Mouse (Mus musculus): ENCODE data around the gene Osm.

The Osm gene

DNA sequence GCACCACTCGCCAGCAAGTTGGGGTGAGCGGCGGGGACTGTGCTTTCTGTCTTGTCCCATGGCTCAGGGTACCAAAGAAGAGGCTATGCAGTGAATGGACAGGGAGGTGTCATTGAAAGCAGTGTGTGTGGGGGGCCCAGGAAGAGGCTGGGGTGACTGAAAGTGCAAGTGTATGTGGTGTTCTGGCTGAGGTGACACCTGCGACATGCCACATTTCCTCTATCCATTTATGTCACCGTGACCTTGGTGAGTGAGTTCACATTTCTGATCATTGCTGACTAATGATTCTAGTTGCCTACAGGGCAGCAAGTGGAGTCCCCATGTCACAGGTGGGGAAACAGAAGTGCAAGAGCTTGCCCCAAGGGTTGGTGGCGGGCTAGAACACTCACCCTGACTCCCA, 32.3 kb downstream of the Osm start:
- DNase-seq (ENCODE audit: low spot score in 2 of 2) = no peak

DNA sequence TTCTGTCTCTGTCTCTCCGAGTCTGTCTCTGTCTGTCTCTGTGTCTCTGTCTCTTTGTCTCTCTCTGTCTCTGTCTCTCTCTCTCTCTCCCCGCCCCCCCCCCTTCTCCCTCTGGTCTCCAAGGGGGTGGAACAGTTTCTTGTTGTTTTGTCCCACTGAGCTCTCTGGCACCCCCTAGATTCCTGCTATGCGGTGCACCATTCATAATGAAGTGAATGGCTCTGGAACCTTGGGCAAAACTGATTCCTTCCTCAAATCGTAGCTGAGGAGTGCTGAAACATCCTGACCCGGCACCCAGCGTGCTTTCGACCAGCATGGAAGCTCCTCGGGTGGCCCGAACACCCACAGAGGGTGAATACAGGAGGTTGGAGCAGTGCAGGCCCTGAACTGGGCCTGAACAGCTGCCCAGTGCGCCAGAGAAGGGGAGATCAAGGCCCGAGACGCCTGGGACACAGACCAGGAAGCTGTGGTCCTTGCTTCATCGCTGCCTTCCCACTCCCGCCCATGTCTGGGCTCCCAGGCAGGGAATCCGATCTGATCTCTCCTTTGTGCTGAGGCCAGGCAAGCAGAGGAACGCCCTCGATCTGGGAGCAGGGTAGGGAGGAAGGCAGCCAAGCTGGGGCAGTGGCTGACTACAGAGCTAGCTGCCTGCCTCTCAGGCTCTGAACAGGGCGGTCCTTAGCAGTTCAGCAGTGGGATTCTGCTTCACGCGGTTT, 34.7 kb downstream of the Osm start:
- DNase-seq (ENCODE audit: low spot score in 2 of 2) = peak; percentile 61 to 65

DNA sequence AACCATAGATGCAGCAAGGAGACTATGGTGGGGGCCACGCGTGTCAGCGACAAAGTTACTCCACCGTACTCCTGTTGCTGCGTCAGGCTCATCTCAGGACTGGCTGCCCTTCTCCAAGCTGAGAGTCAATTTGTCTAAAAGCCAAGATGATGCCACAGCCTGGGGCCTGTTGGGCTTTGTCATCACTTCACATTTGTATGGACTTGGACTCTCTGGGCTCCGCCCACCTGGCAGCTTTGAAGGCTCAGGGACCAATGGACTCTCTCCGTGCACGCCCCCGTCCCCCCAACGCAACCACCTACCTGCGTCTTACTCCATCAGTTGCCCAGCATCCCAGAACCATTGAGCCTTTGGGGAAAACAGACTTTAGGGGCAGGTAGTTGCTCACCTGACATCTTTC, 35.3 kb downstream of the Osm start:
- DNase-seq (ENCODE audit: low spot score in 2 of 2) = no peak

DNA sequence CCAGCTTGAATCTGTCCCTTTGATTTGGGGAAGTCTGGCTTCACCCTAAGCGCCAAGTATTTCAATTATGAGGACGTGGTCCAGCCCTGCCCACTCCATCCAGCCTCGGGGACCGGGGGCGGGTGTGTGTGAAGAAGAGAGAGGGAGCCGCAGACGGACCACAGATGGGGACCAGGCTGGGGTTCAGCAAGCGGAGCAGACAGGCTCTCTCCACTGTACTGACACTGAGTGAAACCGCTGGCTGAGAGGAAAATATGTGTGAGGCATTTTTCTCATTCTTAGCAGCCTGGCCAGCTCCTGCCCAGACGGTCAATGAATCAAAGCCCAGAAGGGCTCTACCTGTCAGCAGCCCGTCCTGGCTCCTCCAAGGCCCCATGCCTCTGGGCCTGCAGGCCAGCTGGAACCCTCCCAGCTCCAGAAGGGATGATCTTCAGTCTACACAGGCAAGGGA, 40.2 kb downstream of the Osm start:
- peak; percentile 38 to 50 for DNase-seq (ENCODE audit: low spot score in 2 of 2)

DNA sequence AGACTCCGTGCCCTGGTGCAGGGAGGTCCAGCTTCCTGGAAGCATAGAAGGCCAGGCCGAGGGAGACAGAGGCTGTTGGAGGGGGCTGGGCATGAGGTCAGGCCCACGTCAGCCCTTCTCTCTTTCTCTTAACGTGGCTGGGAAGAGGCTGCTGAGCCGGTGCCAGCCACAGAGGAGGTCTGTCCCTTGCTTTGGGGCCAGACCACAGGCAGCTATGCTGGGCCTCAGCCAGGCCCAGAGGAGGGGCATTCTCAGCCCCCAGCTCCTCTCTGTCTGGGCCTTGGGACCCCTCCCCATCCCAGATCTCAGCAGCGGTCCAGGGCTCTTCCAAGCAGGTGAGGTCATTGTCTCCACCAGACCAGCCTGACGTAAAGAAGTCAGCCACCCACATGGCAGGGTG, 43.7 kb downstream of the Osm start:
- DNase-seq (ENCODE audit: low spot score in 2 of 2) = no peak

DNA sequence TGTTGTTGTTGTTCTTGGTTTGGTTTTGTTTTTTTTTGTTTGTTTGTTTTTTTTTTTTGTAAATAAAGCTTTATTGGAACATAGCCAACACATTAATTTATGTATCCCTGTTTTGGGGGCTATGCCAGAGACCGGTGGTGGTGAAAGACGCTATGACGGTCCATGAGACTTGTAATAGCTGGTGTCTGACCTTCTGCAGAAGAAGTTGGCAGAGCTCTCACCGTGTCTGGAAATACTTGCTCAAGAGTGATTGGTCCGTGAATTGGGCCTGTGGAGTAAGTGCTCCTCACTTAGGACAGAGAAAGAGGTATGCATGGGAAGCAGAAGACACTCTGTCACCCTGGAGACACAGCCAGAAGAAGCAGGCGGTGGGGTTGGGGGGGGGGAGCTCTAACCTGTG, 45.6 kb downstream of the Osm start:
- DNase-seq (ENCODE audit: low spot score in 2 of 2) = no peak

DNA sequence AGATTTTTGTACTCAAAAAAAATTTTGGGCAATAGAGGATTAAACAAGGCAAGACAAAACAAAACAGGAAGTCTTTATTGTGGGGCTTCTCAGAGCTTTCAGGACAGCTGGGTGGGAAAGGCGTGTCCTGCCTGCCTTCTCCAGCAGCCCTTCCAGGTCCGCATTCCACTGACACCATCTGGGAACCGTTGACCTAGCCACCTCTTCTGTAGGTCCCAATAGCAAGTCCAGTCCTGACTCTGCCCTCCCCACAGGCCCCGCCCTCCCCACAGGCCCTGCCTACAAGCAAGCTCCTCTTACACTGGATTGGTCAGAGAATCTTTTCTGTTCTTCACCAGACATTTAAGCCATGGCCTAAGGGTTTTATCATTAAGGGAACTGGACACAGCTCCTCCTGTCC, 47.4 kb downstream of the Osm start:
- DNase-seq (ENCODE audit: low spot score in 2 of 2) = peak; percentile 36 to 45

DNA sequence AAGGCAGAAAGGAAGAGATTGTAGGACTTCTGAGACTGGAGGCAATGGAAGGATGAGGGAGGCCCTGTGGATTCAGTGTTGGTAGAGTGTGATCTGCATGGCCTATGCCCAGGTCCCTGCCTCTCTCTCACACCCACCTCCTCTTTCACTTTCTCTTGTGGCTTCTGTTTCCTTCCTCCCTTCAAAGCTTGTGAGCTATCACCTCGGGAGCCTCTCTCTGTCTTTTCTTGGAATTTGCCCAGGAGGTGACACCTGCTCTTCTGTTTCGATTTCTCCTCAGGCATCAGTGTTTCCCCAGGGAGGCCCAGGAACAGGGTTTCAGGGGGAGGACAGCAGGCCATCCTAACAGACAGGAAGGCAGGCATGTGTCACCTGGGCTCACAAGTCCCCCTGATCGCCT, 53.1 kb downstream of the Osm start:
- no peak for DNase-seq (ENCODE audit: low spot score in 2 of 2)

All from heart, adult 9 months (tissue).